Mouse (Mus musculus): ENCODE results near the gene Skap1.

DNA sequence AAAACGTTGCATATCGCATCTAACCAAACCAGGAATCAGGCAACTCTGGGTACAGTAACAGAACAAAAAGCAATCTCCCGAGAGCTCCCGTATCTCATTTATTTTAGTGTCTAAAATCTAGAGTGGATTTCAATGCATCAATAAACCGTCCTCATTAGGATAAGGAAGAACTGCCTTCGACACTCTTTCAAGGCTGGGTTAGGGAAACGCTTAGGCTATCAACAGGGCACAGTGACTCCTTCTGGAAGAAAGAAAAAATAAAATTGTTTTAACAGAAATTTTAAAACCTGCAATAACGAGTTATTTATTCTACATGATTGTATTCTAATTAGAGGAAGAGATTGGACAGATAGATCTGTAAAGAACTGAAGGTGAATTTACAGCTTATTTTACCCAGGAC is 82.0 kb downstream of the Skap1 start:
- TF ChIP-seq CTCF (conservative IDR thresholded peaks at IDR 0.05; ENCODE audit: low read length) (no peak), POU5F1 (IDR thresholded peaks at IDR 0.05; ENCODE audit: borderline replicate concordance, low read length) (no peak), NANOG (IDR thresholded peaks at IDR 0.05; ENCODE audit: borderline replicate concordance, low read length) (no peak)

All from E14TG2a.4 (cell line).